Mouse (Mus musculus): Measurements from ENCODE around the gene Fam117b. TPM values are rescaled to one million over a fixed set of nuclear protein-coding genes. Genes with fewer than 3 reads are reported as not detected.

The Fam117b gene
- total and polyA plus RNA-seq, 3 experiments: 11.2 to 15.5 TPM; not detected in 1

- no peak overlapping the region for H3K4me3 ChIP-seq (ENCODE audit: control insufficient read depth in 1 of 2, insufficient read depth in 1 of 2, low read depth in 2 of 2, low read length in 2 of 2)
- TF ChIP-seq JUND (IDR thresholded peaks at IDR 0.05; ENCODE audit: low read depth, low read length) (no peak), MYC (IDR thresholded peaks at IDR 0.05; ENCODE audit: low read depth, low read length) (no peak), TAL1 (IDR thresholded peaks at IDR 0.05; ENCODE audit: low read length) (peak; percentile 41), TCF12 (IDR thresholded peaks at IDR 0.05; ENCODE audit: low read depth, low read length) (peak; percentile 37; the same call in 1 of the 2 replicates), HCFC1 (IDR thresholded peaks at IDR 0.05; ENCODE audit: low read depth, low read length) (no peak), ETS1 (IDR thresholded peaks at IDR 0.05; ENCODE audit: low read depth, low read length) (no peak), MXI1 (IDR thresholded peaks at IDR 0.05; ENCODE audit: low read depth, low read length) (no peak), NELFE (IDR thresholded peaks at IDR 0.05; ENCODE audit: low read depth, low read length) (no peak), E2F4 (IDR thresholded peaks at IDR 0.05; ENCODE audit: borderline replicate concordance, low read depth, low read length) (no peak), EP300 (IDR thresholded peaks at IDR 0.05; ENCODE audit: low read depth in 1 of 2, low read length in 2 of 2) (peak in 1 of 2 experiments; percentile 34; a peak in 1 of 4 replicates), GATA1 (IDR thresholded peaks at IDR 0.05; ENCODE audit: low read depth, low read length) (0 out of 2 replicates have a peak, but pooled peaks have one; percentile 6)
- peaks cover 21% of the 10 kb centered on the region for H3K79me2 ChIP-seq (ENCODE audit: control insufficient read depth, insufficient read depth, low read length, poor library complexity)
- no peaks in the 10 kb centered on the region for H3K27me3 ChIP-seq (ENCODE audit: control insufficient read depth in 1 of 2, insufficient read depth in 2 of 2, low read length in 2 of 2)
- H3K9me3 ChIP-seq (replicated peaks; ENCODE audit: insufficient read depth, low read length): no peaks in the 10 kb centered on the region
- peaks cover 0 to 39% of the 10 kb centered on the region in 2 experiments; a peak in 3 of 4 replicates for H3K36me3 ChIP-seq (ENCODE audit: control insufficient read depth in 1 of 2, insufficient read depth in 2 of 2, low read length in 2 of 2)
- peak; percentile 34 for DNase-seq (ENCODE audit: low read depth, low spot score)
- H3K27ac ChIP-seq (ENCODE audit: control insufficient read depth, low read depth, low read length): no peak overlapping the region
- H3K9ac ChIP-seq (ENCODE audit: control insufficient read depth, low read depth, low read length, poor library complexity, severe bottlenecking): no peak overlapping the region
- H3K4me1 ChIP-seq (ENCODE audit: control insufficient read depth in 1 of 2, insufficient read depth in 2 of 2, low read length in 2 of 2): peaks cover 20 to 43% of the 10 kb centered on the region in 2 experiments
Measured at GRCm38 (mm10) chr1:59941063-59941462, 28.3 kb downstream of the Fam117b start.

- TF ChIP-seq MAFK (IDR thresholded peaks at IDR 0.05; ENCODE audit: borderline replicate concordance, low read depth, low read length): peak; percentile 94
- TF ChIP-seq MXI1 (IDR thresholded peaks at IDR 0.05; ENCODE audit: low read depth, low read length): no peak
- Histone ChIP-seq H3K36me3 (ENCODE audit: control insufficient read depth in 1 of 2, insufficient read depth in 2 of 2, low read length in 2 of 2) (peaks cover 0 to 42% of the 10 kb centered on the region in 2 experiments; a peak in 2 of 4 replicates), H3K27ac (ENCODE audit: control insufficient read depth, low read depth, low read length) (no peak overlapping the region), H3K79me2 (ENCODE audit: control insufficient read depth, insufficient read depth, low read length, poor library complexity) (peaks cover 24% of the 10 kb centered on the region), H3K27me3 (ENCODE audit: control insufficient read depth in 1 of 2, insufficient read depth in 2 of 2, low read length in 2 of 2) (no peaks in the 10 kb centered on the region), H3K4me1 (ENCODE audit: control insufficient read depth in 1 of 2, insufficient read depth in 2 of 2, low read length in 2 of 2) (peaks cover 20 to 44% of the 10 kb centered on the region in 2 experiments), H3K9me3 (replicated peaks; ENCODE audit: insufficient read depth, low read length) (no peaks in the 10 kb centered on the region), H3K9ac (ENCODE audit: control insufficient read depth, low read depth, low read length, poor library complexity, severe bottlenecking) (no peak overlapping the region), H3K4me3 (ENCODE audit: control insufficient read depth in 1 of 2, insufficient read depth in 1 of 2, low read depth in 2 of 2, low read length in 2 of 2) (no peak overlapping the region)
- no peak for DNase-seq (ENCODE audit: low read depth, low spot score)
Measured at GRCm38 (mm10) chr1:59942057-59942790, 29.4 kb downstream of the Fam117b start.

DNA sequence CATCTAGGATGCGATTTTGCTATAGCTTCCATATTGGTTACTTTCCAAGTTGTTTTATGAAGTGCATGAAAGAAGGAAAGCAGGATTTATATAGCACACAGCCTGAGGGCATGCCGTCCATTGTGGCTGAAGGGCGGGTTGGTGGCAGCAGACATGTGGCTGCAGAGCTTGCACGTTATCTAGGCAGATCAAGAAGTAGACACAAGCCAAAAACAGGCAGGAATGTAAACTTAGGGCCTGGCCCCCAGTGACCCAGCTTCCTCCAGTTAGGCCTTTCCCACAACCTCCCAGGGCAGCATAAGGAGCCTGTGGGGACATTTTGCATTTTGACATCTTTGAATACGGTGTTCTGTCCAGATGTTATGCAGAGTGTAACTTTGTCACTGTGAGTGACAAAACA, 31.0 kb downstream of the Fam117b start:
- H3K4me1 ChIP-seq (ENCODE audit: control insufficient read depth in 1 of 2, insufficient read depth in 2 of 2, low read length in 2 of 2): peaks cover 20 to 44% of the 10 kb centered on the region in 2 experiments
- no peaks in the 10 kb centered on the region for H3K9me3 ChIP-seq (replicated peaks; ENCODE audit: insufficient read depth, low read length)
- no peak overlapping the region for H3K27ac ChIP-seq (ENCODE audit: control insufficient read depth, low read depth, low read length)
- peaks cover 0 to 39% of the 10 kb centered on the region in 2 experiments; a peak in 2 of 4 replicates for H3K36me3 ChIP-seq (ENCODE audit: control insufficient read depth in 1 of 2, insufficient read depth in 2 of 2, low read length in 2 of 2)
- DNase-seq (ENCODE audit: low read depth, low spot score): no peak
- no peak overlapping the region for H3K9ac ChIP-seq (ENCODE audit: control insufficient read depth, low read depth, low read length, poor library complexity, severe bottlenecking)
- no peak overlapping the region for H3K4me3 ChIP-seq (ENCODE audit: control insufficient read depth in 1 of 2, insufficient read depth in 1 of 2, low read depth in 2 of 2, low read length in 2 of 2)
- H3K27me3 ChIP-seq (ENCODE audit: control insufficient read depth in 1 of 2, insufficient read depth in 2 of 2, low read length in 2 of 2): no peaks in the 10 kb centered on the region
- peak; percentile 16; the same call in 1 of the 2 replicates for TF ChIP-seq MXI1 (IDR thresholded peaks at IDR 0.05; ENCODE audit: low read depth, low read length)
- no peak for TF ChIP-seq USF2 (IDR thresholded peaks at IDR 0.05; ENCODE audit: borderline replicate concordance in 1 of 2, insufficient read depth in 1 of 2, low read depth in 1 of 2, low read length in 2 of 2)
- no peak for TF ChIP-seq POLR2AphosphoS2 (IDR thresholded peaks at IDR 0.05; ENCODE audit: low read length)
- no peak for TF ChIP-seq BHLHE40 (IDR thresholded peaks at IDR 0.05; ENCODE audit: borderline replicate concordance, low read depth, low read length)
- peaks cover 18% of the 10 kb centered on the region for H3K79me2 ChIP-seq (ENCODE audit: control insufficient read depth, insufficient read depth, low read length, poor library complexity)
